9 mouse cellular contexts compared by ENCODE assay signal in the genomic region with DNA sequence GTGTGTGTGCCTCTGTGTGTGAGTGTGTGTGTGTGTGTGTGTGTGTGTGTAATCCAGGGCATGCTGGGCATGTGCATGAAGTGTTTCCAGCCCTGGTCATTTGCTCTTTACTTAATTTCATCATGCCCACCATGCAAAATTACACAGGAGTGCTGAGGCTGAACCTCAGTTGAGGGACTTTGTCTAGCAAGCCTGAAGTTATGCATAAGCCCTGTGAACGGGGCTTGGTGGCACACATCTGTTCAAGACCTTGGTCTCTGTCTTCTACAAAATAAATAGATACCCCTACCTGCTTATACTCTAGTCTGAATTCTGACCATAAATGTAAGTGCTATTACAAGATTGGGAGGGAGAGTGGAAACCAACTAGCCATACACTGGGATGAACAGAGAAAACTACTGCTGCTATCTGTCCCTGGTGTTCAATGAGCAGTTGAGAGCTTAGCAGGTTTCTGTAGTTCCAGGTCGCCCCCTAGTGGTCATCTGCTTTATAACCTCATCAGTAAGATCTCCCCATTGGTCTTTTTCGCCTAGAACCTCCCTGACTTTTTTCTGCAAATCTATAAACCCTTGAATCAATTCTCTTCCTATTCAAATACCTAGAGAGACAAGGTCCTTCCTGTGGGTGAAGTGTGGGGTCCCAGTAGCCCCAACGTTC. TPM values are rescaled to one million over a fixed set of nuclear protein-coding genes. Genes with fewer than 3 reads are reported as not detected.
A peak's percentile ranks its signal among the peaks of the same experiment; 100 is the strongest.
DNase-seq lines count a peak whose midpoint lies in the region; ATAC-seq lines count a peak whose summit lies in the region.
"Had no signal": no experiment of that assay in that cellular context is flagged by ENCODE, and none has a peak within 500 bp of the region (broad histone marks: within the 10 kb centered on the region; RNA-seq: fewer than 3 reads in every experiment).

No protein-coding gene starts in this region.

- no peak overlapping the region for H3K4me3 ChIP-seq in embryonic facial prominence, embryonic 14.5 days (ENCODE audit: low read depth, low read length)
- H3K4me3 ChIP-seq in heart, embryonic 10.5 days, result no peak overlapping the region
- no peak overlapping the region for H3K4me3 ChIP-seq in kidney, embryonic 15.5 days (replicated peaks)
- H3K4me3 ChIP-seq in stomach, embryonic 16.5 days (replicated peaks; ENCODE audit: low read length), result no peak overlapping the region
- H3K4me3 ChIP-seq: embryonic facial prominence, embryonic 12.5 days had no signal

- H3K36me3 ChIP-seq in embryonic facial prominence, embryonic 14.5 days (ENCODE audit: control insufficient read depth, insufficient read depth, low read length), result no peaks in the 10 kb centered on the region
- H3K36me3 ChIP-seq in heart, embryonic 10.5 days, result no peaks in the 10 kb centered on the region
- H3K36me3 ChIP-seq in kidney, embryonic 15.5 days, result no peaks in the 10 kb centered on the region
- no peaks in the 10 kb centered on the region for H3K36me3 ChIP-seq in stomach, embryonic 16.5 days (ENCODE audit: control insufficient read depth, insufficient read depth, low read length)
- H3K36me3 ChIP-seq: embryonic facial prominence, embryonic 12.5 days had no signal

- no peak overlapping the region for H3K9ac ChIP-seq in embryonic facial prominence, embryonic 14.5 days (ENCODE audit: low read depth, low read length)
- no peak overlapping the region for H3K9ac ChIP-seq in kidney, embryonic 15.5 days
- H3K9ac ChIP-seq in stomach, embryonic 16.5 days (ENCODE audit: low read length), result no peak overlapping the region
- H3K9ac ChIP-seq: embryonic facial prominence, embryonic 12.5 days had no signal

- no peak overlapping the region for H3K4me2 ChIP-seq in embryonic facial prominence, embryonic 14.5 days (ENCODE audit: low read depth, low read length)
- H3K4me2 ChIP-seq in kidney, embryonic 15.5 days, result no peak overlapping the region
- no peak overlapping the region for H3K4me2 ChIP-seq in stomach, embryonic 16.5 days (ENCODE audit: low read depth, low read length)
- H3K4me2 ChIP-seq: embryonic facial prominence, embryonic 12.5 days had no signal

- DNase-seq in CD4-positive helper T cell, adult 2 months (ENCODE audit: low read depth, low spot score), result peak; percentile 82
- DNase-seq in adrenal gland, postnatal 36 days, result peak; percentile 79 to 87
- peak; percentile 88 for DNase-seq in embryonic facial prominence, embryonic 14.5 days (ENCODE audit: low spot score)
- DNase-seq in heart, embryonic 10.5 days (ENCODE audit: low spot score), result peak; percentile 83
- peak; percentile 81 for DNase-seq in liver
- DNase-seq in naive thymus-derived CD4-positive, alpha-beta T cell, adult 2 months (ENCODE audit: low read depth), result peak; percentile 92

- H3K9me3 ChIP-seq in embryonic facial prominence, embryonic 14.5 days (ENCODE audit: control insufficient read depth, low read length), result no peaks in the 10 kb centered on the region
- no peaks in the 10 kb centered on the region for H3K9me3 ChIP-seq in heart, embryonic 10.5 days
- H3K9me3 ChIP-seq in kidney, embryonic 15.5 days (replicated peaks), result no peaks in the 10 kb centered on the region
- no peaks in the 10 kb centered on the region for H3K9me3 ChIP-seq in stomach, embryonic 16.5 days (replicated peaks; ENCODE audit: control insufficient read depth, low read length)
- H3K9me3 ChIP-seq: embryonic facial prominence, embryonic 12.5 days had no signal

- H3K27me3 ChIP-seq in embryonic facial prominence, embryonic 14.5 days (replicated peaks; ENCODE audit: control insufficient read depth, insufficient read depth, low read length), result no peaks in the 10 kb centered on the region
- no peaks in the 10 kb centered on the region for H3K27me3 ChIP-seq in heart, embryonic 10.5 days (ENCODE audit: insufficient read depth, poor library complexity, severe bottlenecking)
- no peaks in the 10 kb centered on the region for H3K27me3 ChIP-seq in kidney, embryonic 15.5 days
- no peaks in the 10 kb centered on the region for H3K27me3 ChIP-seq in stomach, embryonic 16.5 days (ENCODE audit: control insufficient read depth, insufficient read depth, low read length)
- H3K27me3 ChIP-seq: embryonic facial prominence, embryonic 12.5 days had no signal

- H3K4me1 ChIP-seq in embryonic facial prominence, embryonic 14.5 days (ENCODE audit: control insufficient read depth, insufficient read depth, low read length), result no peaks in the 10 kb centered on the region
- no peaks in the 10 kb centered on the region for H3K4me1 ChIP-seq in heart, embryonic 10.5 days
- H3K4me1 ChIP-seq in kidney, embryonic 15.5 days, result no peaks in the 10 kb centered on the region
- H3K4me1 ChIP-seq in stomach, embryonic 16.5 days (ENCODE audit: control insufficient read depth, insufficient read depth, low read length), result no peaks in the 10 kb centered on the region
- H3K4me1 ChIP-seq: embryonic facial prominence, embryonic 12.5 days had no signal

- no peak overlapping the region for H3K27ac ChIP-seq in embryonic facial prominence, embryonic 14.5 days (replicated peaks; ENCODE audit: low read depth, low read length)
- no peak overlapping the region for H3K27ac ChIP-seq in heart, embryonic 10.5 days
- no peak overlapping the region for H3K27ac ChIP-seq in kidney, embryonic 15.5 days
- H3K27ac ChIP-seq in stomach, embryonic 16.5 days (ENCODE audit: low read length), result no peak overlapping the region
- H3K27ac ChIP-seq: embryonic facial prominence, embryonic 12.5 days had no signal

- ATAC-seq in embryonic facial prominence, embryonic 14.5 days (ENCODE audit: low read depth), result peak; percentile 66
- peak; percentile 61; the same call in 1 of the 2 replicates for ATAC-seq in kidney, embryonic 15.5 days (replicated peaks; ENCODE audit: low FRiP score)
- ATAC-seq in stomach, embryonic 16.5 days (ENCODE audit: insufficient read depth, low FRiP score), result peak; percentile 43; the same call in 1 of the 2 replicates

- WGBS in embryonic facial prominence, embryonic 14.5 days, result 27% methylated on average over 4 of the region's 4 CpGs
- 27% methylated on average over 4 of the region's 4 CpGs for WGBS in heart, embryonic 10.5 days
- WGBS in kidney, embryonic 15.5 days, result 30% methylated on average over 4 of the region's 4 CpGs
- WGBS in stomach, embryonic 16.5 days, result 19% methylated on average over 4 of the region's 4 CpGs

RNA-seq across cellular contexts. Expression of gene Ncl, which starts 19.9 kb away (rescaled TPM):
- total RNA-seq in adrenal gland, postnatal 36 days (2021), result 100 to 1,000 TPM; 222 to 234 TPM
- 285 and 297 TPM in 2 replicates for polyA plus RNA-seq in embryonic facial prominence, embryonic 14.5 days (2014; fragmentation: Nextera tagmentation; extraction: Ambion mirVana)
- polyA plus RNA-seq in heart, embryonic 10.5 days (2016; fragmentation: Nextera tagmentation; extraction: Ambion mirVana), result 345 and 518 TPM in 2 replicates
- 500 and 531 TPM in 2 replicates for polyA plus RNA-seq in kidney, embryonic 15.5 days (2015; fragmentation: Nextera tagmentation; extraction: Ambion mirVana)
- 346 and 382 TPM in 2 replicates for polyA plus RNA-seq in stomach, embryonic 16.5 days (2015; fragmentation: Nextera tagmentation; extraction: Ambion mirVana)

RNA-seq across cellular contexts. Expression of gene B3gnt7, which starts 36.7 kb away (rescaled TPM):
- under 1 TPM; 0.13 to 0.17 TPM for total RNA-seq in adrenal gland, postnatal 36 days (2021)
- 4.9 and 5.7 TPM in 2 replicates for polyA plus RNA-seq in embryonic facial prominence, embryonic 14.5 days (2014; fragmentation: Nextera tagmentation; extraction: Ambion mirVana)
- 6.6 and 8.1 TPM in 2 replicates for polyA plus RNA-seq in heart, embryonic 10.5 days (2016; fragmentation: Nextera tagmentation; extraction: Ambion mirVana)
- polyA plus RNA-seq in kidney, embryonic 15.5 days (2015; fragmentation: Nextera tagmentation; extraction: Ambion mirVana), result 7.5 and 7.8 TPM in 2 replicates
- 4.6 and 4.8 TPM in 2 replicates for polyA plus RNA-seq in stomach, embryonic 16.5 days (2015; fragmentation: Nextera tagmentation; extraction: Ambion mirVana)
